Mouse (Mus musculus) spleen, postnatal 36 days (tissue): ENCODE results near the gene Prss8.

Experiments
- DNase-seq, 2 experiments: peaks; one replicate each; pipeline ENCODE4 v3.0.0; 2022; ENCODE audit warnings: low spot score in 2 of 2, mixed read lengths in 1 of 2

The Prss8 gene

DNA sequence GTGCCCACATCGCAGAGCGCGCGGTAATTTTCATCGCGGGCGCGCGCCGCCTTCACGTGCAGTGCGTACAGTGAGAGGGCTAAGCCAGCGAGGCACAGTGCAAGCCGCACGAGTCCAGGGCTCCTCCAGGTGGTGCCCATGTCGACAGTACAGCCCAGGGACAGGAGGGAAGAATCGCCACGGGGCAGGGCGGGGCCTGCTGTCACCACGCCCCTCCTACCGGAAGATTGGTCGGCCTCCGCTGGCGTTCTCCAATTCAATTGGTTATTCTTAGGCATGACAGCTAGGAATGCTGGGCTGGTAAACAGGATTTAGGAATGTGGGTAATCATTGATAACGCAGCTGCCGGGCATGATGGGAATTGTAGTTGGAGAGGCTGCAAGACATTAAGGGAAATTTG is 34.5 kb downstream of the Prss8 start, which contains the start of the genes Gm21974 and Vkorc1:
Gene Gm21974 (minus strand): TSS at position 13 of the 400 bp plus-strand sequence.
Gene Vkorc1 (minus strand): TSS at position 176 of the 400 bp plus-strand sequence.
- DNase-seq: peak; percentile 90 to 93

DNA sequence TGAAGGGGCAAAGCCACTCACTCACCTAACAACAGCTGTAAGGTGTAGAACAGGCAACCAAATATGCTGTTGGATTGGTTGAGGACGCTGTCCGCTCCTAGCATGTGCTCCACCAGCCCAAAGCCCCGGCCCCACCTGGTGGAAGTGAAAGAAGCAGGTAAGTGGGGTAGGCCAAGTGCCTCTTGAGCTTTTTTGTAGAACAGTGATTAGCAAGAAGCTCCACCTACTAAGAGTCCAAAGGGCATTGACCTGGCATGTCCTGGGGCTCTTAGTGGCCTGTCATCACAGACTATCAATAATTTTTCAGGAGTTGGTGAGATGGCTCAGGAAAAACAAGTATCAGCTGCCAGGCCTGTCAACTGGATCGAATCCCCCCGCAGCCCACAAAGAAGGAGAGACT is 35.4 kb downstream of the Prss8 start:
- DNase-seq: no peak

DNA sequence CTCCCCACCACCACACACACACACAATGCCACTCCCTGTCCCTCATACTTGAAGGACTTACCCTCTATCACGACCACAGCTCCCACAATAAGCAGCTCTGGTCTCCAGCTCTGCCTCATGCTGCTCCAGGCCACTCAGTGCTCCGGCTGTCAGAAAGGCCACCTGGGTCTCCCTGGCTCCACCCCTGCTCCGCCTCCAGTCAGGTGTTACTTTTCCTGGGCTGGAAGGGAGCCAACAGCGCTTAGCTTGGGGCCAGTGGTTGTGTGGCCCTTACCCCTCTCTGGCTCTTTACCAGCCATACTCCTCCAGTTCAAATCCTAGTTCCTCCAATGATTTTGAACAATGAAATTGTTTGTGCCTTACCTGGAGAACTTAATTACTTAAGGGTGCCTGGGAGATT is 39.1 kb downstream of the Prss8 start, which contains the start of gene Prss53:
Gene Prss53 (minus strand): TSS at position 173 of the 400 bp plus-strand sequence.
- DNase-seq: no peak

DNA sequence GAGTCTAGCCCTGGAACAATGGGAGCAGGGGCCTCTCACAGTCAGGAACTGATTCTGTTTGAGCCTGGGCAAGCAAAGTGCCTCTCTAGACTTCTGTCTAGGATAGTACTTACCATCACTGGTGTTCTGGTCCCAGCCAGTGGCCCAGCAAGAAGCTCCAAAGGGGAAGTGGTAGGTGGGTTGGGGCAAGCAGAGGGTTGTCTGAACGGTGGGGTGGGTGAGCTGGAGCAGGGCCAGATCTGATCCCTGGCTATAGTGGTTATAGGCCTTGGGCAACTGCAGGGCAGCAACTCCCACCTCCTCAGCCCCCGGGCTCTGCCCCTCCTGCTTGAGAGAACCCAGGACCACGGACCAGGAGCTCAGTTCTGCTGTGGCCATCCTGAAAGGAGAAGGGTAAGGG is 41.1 kb downstream of the Prss8 start:
- DNase-seq: no peak

DNA sequence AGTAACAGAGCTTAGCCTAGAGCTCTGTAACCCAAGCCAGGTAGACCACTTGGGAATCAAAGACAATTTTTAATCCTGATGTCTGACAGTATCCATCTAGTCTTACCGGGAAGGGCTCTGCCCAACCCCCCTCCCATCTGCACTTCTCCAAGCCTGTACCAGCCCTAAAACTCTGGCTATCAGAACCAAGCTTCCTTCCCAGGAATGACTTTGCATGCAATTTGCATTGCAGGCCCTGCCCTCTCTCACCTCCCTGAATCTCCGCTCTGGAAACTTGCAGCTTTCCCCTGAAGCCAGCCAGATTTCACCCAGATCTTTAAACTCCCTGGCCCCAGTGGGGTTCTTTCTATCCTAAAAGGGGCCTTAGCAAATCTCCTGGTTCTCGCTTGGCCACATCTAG is 42.1 kb downstream of the Prss8 start:
- DNase-seq: no peak

DNA sequence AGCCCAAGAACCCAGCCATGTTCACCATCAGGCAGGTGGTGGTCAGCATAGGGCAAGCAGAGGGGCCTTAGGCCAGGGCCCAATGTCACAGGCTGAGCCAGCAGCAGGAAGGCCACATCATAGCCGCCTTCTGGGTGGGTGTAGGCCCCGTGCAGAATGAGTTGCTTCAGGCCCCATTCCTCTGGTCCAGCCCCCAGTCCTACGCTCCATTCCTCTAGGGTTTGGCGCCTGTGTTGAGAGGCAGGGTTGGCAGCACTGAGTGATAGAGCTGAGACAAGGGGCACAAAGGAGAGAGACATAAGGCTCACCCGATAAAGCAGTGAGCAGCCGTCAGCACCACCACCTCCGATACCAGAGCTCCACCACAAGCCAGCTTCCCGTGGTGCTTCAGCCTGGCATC is 42.7 kb downstream of the Prss8 start:
- DNase-seq: no peak

DNA sequence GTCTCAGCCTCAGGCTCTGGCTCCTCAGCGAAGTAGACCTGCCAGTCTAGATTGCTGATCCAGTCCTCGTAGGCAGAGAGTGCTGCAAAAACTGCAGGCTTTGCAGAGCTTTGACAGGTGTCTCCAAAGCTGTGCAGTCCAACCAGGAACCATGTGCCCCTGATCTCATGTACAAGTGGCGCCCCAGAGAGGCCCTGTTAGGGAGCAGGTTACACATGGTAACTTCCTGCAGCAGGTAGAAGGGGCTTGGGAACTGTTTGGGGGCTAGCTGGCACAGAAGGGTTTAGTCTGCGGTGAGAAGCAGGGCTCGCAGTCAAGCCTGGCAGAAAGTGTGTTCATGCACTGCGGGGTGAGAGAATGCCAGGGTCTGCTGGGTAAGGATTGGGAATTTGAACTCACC is 43.4 kb downstream of the Prss8 start:
- DNase-seq: no peak

DNA sequence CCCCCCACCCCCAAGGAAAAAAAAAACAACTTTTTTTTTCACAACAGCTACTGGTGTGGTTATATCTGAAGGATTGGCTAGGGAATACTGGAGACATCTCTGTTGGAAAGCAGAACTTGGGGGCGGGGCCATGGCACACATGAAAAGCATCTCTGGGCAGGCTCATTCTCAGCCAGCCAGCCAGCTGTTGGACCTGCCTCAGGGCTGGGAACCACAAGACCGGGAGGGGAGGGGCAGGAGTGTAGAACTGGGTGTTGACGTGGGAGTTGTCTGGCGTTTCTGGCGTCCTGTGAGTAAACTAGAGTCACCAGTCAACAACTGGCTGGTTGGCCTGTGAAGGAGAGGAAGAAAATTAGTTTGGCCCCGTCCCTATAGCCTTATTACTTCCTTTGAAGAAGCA is 44.0 kb downstream of the Prss8 start:
- no peak for DNase-seq

DNA sequence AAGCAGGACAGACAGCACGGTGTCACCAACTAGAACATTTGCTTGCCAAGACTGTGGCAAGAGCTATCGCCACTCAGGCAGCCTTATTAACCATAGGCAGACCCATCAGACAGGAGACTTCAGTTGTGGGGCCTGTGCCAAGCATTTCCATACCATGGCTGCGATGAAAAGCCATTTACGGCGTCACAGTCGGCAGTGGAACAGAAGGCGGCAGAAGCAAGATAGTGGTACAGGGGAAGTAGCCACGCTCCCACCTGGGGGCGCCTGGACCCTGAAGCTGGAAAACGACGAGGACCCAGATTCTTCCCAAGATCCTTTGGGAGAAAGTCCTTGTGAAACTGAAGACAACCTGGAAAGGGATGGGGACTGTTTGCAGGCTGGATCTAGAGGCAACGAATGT is 49.5 kb downstream of the Prss8 start:
- no peak for DNase-seq

DNA sequence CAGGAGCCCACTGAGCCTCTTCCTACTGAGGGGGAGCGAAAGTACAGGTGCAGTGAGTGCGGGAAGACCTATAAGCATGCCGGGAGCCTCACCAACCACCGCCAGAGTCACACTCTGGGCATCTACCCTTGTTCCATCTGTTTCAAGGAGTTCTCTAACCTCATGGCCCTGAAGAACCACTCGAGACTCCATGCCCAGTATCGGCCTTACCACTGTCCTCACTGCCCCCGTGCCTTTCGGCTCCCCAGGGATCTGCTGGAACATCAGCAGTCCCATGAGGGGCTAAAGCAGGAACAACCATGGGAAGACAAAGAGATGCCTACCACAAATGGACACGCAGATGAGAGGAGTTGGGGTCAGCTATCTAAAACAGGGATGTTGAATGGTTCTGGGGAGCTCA is 50.6 kb downstream of the Prss8 start:
- no peak for DNase-seq

DNA sequence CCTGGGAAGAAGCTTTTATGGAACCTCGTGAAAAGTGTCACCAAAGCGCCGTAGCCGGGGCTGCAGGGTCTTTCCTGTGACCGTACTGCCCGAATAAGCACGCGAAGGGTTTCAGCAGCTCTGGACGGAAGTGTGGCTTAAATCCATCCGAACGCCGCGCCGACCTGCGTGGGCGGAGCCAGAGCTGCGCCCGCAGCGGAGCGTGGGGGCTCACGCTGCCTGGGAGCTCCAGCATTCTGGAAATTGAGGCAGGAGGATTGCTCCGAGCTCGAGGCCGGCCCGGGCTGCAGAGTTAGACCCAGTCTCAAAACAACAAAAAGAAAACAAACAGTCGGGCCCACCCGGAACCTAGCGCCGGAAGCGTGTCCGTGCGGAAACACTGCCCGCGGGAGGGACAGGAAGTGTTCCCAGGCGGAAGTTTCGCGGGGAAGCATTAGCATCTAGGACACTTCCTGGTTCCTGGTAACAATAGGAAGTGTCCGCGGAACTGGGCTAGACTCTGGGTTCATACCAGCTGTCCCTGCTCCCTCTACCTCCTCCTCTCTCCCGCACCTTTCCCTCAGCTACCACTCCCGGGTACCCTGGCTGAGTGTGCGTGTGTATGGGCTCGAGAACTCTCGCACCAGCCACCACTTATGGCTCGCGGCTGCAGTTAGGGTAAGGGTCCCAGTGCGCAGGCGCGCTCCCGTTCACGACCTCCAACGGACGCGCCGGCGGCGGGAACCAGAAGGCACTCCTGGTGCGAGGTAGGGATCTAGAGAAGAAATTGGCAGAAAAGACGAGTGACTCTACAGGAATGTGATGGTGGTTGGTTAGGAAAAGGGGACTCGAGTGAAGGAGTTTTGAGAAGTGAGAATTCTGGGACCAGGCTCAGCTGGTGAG is 53.2 kb downstream of the Prss8 start, which contains the start of gene Zfp668:
Gene Zfp668 (minus strand): TSS at position 362 of the 882 bp plus-strand sequence.
- DNase-seq: peak; percentile 85 to 90

DNA sequence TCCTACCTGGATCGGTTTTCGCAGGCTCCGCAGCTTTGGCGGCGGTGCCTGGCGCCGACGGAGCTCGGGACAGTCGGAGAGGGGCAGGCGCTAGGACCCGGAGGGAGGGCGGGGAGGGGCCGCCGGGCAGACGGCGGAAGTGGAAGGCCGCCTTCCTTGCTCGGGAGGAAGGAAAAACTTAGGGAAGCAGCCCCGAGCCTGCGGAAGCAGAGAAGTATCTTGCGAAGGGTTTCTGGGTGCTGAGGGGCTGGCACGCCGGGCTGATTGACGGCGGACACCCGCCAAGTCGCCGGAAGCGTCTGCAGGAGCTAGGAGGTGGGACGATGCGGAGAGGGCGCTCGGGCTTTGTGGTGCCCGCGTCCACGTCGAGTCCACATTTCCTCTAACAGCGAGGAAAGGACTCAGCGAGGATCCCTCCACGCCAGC is 53.9 kb downstream of the Prss8 start, which contains the start of gene Zfp646:
Gene Zfp646 (plus strand): TSS at position 181 of the 426 bp plus-strand sequence.
- DNase-seq: peak; percentile 73
